Mouse (Mus musculus): Measurements from ENCODE around the gene Slc25a44. TPM values are rescaled to one million over a fixed set of nuclear protein-coding genes. Genes with fewer than 3 reads are reported as not detected.

The Slc25a44 gene
- 25.6 TPM for polyA plus RNA-seq (2017; shearing (Covaris generic))

DNA sequence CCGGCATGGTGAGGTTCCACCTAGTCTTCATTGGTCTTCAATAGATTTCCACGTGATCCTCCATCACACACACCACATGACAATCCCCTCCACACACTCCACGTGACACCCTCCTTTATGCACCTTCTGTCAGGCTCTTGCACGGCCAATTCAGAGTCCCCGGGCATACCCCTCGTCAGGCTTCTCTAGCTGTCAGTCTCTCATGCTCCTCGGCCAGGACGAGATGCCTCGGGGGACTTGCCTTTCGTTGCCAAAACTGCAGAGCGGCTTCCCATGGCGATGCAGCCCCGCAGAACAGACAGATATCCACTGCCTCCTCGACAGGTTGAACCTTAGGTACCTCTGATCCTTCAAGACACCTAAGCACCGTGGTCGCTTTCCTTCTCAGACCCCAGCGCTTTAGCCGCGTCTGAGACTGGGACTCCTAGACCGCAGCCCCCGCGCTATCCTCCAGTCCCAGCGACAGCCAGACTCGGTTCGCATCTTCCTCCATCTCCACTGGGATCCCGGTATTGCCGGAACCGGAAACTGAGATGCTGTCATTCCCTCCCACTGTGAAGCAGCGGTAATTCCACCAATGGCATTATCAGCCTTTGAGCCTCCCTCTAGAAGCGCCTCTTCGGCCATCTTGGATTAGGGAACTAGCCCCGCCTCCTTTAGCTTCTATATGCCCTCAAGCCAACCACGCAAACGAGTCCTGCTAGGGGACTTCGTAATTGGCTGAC lies at the start of gene Slc25a44:
TSS of gene Slc25a44 (minus strand) at position 535 of the 725 bp plus-strand sequence.

GRCm38 (mm10) chr3:88460983-88461696 lies 36.2 kb upstream of the Slc25a44 start, which contains the start of gene Sema4a:
Sema4a (minus strand) TSS chr3:88461182.

GRCm38 (mm10) chr3:88409741-88410644 lies 14.9 kb downstream of the Slc25a44 start, which contains the start of gene Pmf1:
Pmf1 (minus strand) TSS chr3:88410331.

DNA sequence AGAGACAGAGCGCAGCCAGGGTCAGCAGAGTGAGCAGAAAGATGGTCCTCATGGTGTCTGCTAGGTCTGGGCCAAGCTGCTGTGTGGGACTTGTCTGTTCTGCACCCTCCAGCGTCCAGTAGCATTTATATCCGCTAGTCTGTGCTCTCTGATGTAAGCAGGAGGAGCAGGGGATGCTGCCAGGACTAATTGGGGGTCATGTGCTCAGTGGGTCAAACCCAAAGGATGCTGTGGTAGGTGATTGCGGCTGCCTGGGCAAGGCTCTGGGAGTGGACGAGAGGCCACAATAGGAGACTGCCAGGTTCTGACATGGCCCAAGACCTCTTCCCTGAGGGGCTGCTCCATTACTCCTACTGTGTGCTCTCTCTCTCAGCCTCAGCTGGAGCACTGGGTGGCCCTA lies 40.6 kb downstream of the Slc25a44 start, which contains the start of gene Bglap:
TSS of gene Bglap (minus strand) at position 101 of the 400 bp plus-strand sequence.

DNA sequence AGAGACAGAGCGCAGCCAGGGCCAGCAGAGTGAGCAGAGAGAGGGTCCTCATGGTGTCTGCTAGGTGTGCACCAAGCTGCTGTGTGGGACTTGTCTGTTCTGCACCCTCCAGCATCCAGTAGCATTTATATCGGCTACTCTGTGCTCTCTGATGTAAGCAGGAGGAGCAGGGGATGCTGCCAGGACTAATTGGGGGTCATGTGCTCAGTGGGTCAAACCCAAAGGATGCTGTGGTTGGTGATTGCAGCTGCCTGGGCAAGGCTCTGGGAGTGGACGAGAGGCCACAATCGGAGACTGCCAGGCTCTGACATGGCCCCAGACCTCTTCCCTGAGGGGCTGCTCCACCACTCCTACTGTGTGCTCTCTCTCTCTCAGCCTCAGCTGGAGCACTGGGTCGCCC lies 46.3 kb downstream of the Slc25a44 start, which contains the start of gene Bglap2:
TSS of gene Bglap2 (minus strand) at position 101 of the 400 bp plus-strand sequence.

DNA sequence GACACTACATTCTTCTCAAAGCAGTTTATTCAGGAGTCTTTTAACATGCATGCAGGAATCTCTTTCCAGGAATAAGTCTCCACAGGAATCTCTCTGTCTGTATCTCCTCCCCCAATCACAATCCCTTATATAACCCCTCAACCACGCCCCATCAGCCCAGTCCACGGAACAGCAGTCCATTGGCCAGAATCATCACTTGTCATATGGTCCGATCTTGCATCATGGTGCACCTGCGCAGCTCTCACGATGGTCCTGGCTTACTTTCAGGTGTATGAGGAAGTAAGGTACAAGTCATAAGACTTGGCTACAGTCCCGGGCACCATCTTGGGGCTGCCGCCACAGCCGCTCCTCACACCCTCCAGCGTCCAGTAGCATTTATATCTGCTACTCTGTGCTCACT lies 52.3 kb downstream of the Slc25a44 start, which contains the start of gene Bglap3:
TSS of gene Bglap3 (minus strand) at position 101 of the 400 bp plus-strand sequence.

DNA sequence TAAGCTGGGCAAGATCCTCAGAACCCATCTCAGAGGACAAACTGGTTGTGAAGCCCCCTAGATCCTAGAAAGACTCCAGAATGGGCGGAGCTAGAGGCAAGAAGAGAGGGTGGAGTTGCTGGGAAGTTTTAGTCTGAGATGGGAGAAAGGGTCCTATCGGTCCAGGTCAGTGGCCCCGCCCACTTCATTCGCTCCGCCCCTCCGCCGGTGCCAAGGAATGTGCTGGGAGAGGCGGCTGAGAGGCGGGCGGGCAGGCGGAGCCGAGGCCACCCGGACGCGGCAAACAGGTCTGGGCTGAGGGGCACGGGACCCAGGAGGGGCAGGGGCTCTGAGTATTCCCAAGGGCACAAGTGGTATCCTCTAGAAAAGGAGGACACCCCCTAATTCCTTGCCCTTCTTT lies 60.6 kb downstream of the Slc25a44 start, which contains the start of gene Paqr6:
TSS of gene Paqr6 (plus strand) at position 248 of the 400 bp plus-strand sequence.

Other genes starting within 250 kb of the Slc25a44 start
- gene Rhbg, start 170.4 kb downstream of the Slc25a44 start, polyA plus RNA-seq (2017; shearing (Covaris generic)): not detected
- not detected for gene Gm38392, start 137.9 kb downstream of the Slc25a44 start, polyA plus RNA-seq (2017; shearing (Covaris generic))
- 13.7 TPM for gene Tsacc, start 128.1 kb downstream of the Slc25a44 start, polyA plus RNA-seq (2017; shearing (Covaris generic))
- 344 TPM for gene Cct3, start 128.0 kb downstream of the Slc25a44 start, polyA plus RNA-seq (2017; shearing (Covaris generic))
- 385 TPM for gene Glmp, start 100.1 kb downstream of the Slc25a44 start, polyA plus RNA-seq (2017; shearing (Covaris generic))
- gene Tmem79, start 89.0 kb downstream of the Slc25a44 start, polyA plus RNA-seq (2017; shearing (Covaris generic)): 1.4 TPM
- 47.8 TPM for gene Smg5, start 88.9 kb downstream of the Slc25a44 start, polyA plus RNA-seq (2017; shearing (Covaris generic))
- gene Paqr6, start 60.6 kb downstream of the Slc25a44 start, polyA plus RNA-seq (2017; shearing (Covaris generic)): not detected
- not detected for gene Bglap3, start 52.4 kb downstream of the Slc25a44 start, polyA plus RNA-seq (2017; shearing (Covaris generic))
- gene Bglap2, start 46.4 kb downstream of the Slc25a44 start, polyA plus RNA-seq (2017; shearing (Covaris generic)): not detected
- not detected for gene Bglap, start 40.7 kb downstream of the Slc25a44 start, polyA plus RNA-seq (2017; shearing (Covaris generic))
- 44.0 TPM for gene Pmf1, start 14.8 kb downstream of the Slc25a44 start, polyA plus RNA-seq (2017; shearing (Covaris generic))
- gene Sema4a, start 36.0 kb upstream of the Slc25a44 start, polyA plus RNA-seq (2017; shearing (Covaris generic)): 80.1 TPM
- gene Lmna, start 84.8 kb upstream of the Slc25a44 start, polyA plus RNA-seq (2017; shearing (Covaris generic)): 9.1 TPM
- gene Mex3a, start 107.3 kb upstream of the Slc25a44 start, polyA plus RNA-seq (2017; shearing (Covaris generic)): 0.32 TPM
- gene Rab25, start 123.2 kb upstream of the Slc25a44 start, polyA plus RNA-seq (2017; shearing (Covaris generic)): not detected
- 227 TPM for gene Lamtor2, start 127.9 kb upstream of the Slc25a44 start, polyA plus RNA-seq (2017; shearing (Covaris generic))
- gene Ubqln4, start 128.6 kb upstream of the Slc25a44 start, polyA plus RNA-seq (2017; shearing (Covaris generic)): 52.5 TPM
- 146 TPM for gene Ssr2, start 150.7 kb upstream of the Slc25a44 start, polyA plus RNA-seq (2017; shearing (Covaris generic))
- 139 TPM for gene Arhgef2, start 180.8 kb upstream of the Slc25a44 start, polyA plus RNA-seq (2017; shearing (Covaris generic))
- not detected for gene Rxfp4, start 228.0 kb upstream of the Slc25a44 start, polyA plus RNA-seq (2017; shearing (Covaris generic))

Data from CD4-positive, CD25-positive, alpha-beta regulatory T cell, adult 9 weeks (primary cell).